Mouse (Mus musculus) adrenal gland, postnatal 10 days (tissue): ENCODE results near the gene Ccl20. TPM values are rescaled to one million over a fixed set of nuclear protein-coding genes. Genes with fewer than 3 reads are reported as not detected.
A peak's percentile ranks its signal among the peaks of the same experiment; 100 is the strongest.

Experiments
- DNase-seq: peaks from one replicate; pipeline ENCODE4 v3.0.0; 2021; ENCODE audit warnings: mixed read lengths
- total RNA-seq, 2 experiments: library from RNA; stranded (reverse); gene quantifications; 2 replicates each; pipeline ENCODE4 v1.2.3; 2021

Gene Ccl20
- total RNA-seq, 2 experiments from 2014 or later = not detected

DNA sequence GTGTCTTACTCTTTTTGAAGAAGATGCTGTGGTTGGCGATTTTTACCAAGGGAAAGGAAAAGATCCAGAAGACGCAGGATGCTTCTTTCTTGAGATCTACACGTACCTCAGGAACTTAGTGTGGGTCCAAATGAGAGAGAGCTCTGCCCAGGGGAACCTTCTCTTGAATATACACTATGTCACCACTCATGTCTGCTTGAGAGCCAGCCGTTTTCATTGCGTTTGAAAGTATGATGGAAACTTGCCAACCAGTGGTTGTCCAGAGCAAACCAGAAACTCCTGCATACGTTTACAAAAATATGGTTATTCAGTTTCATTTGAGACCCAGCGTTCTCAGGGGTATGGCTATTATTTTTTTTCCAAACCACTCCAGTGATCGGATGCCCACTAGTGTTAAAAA is 24.9 kb downstream of the Ccl20 start:
- DNase-seq = no peak

GRCm38 (mm10) chr1:83142055-83142454 is 25.5 kb downstream of the Ccl20 start:
- no peak for DNase-seq

DNA sequence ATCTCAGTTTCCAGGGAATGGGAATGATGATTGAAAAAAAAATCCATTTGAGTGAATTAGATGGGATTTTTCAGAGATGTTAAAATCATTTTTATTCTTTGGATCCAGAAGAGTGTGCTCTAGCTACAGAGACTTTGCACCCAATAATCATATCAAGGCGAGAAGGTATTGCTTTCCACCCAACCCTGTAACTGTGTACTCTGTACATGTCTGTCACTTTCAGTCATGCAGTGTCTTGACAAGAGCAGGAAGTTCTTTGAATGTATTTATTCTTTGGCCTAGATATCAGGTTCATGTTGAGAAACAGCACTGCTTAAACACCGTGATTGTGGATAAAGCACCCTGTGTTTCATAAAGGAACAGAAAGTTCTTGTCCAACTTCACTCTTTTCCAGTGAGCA is 30.0 kb downstream of the Ccl20 start:
- no peak for DNase-seq

- DNase-seq = no peak
Measured at GRCm38 (mm10) chr1:83150227-83150626, 33.7 kb downstream of the Ccl20 start.

DNA sequence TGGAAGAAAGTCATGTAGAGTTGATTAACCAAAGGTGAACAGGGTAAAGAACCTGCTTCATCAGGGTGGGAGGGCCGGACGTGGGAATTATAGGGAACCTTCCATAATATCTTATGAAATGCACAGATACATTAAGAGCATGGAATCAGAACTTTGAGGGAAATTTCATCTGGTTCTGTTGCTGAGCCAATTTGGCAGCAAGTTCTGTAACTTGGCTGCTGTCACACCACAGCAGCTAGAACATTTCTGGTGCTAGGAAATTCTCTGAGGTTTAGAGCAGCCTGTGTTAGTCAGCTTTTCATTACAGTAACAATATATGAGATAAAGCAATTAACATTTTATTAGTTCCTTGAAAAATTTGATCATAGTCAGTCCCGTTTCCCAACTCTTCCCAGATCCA is 36.4 kb downstream of the Ccl20 start:
- no peak for DNase-seq

- DNase-seq = no peak
Measured at GRCm38 (mm10) chr1:83156876-83157275, 40.3 kb downstream of the Ccl20 start.

GRCm38 (mm10) chr1:83159603-83160002 is 43.0 kb downstream of the Ccl20 start, which contains the start of gene Daw1:
Gene Daw1 (plus strand): TSS chr1:83159752.
- peak; percentile 75 for DNase-seq

- no peak for DNase-seq
Measured at GRCm38 (mm10) chr1:83161658-83162057, 45.1 kb downstream of the Ccl20 start.

GRCm38 (mm10) chr1:83164027-83164426 is 47.5 kb downstream of the Ccl20 start:
- no peak for DNase-seq

Other genes starting within 250 kb of the Ccl20 start
- not detected for gene A030005L19Rik, start 203.4 kb upstream of the Ccl20 start, total RNA-seq
- not detected for gene A030014E15Rik, start 191.8 kb upstream of the Ccl20 start, total RNA-seq
- not detected for gene Gm6217, start 185.4 kb upstream of the Ccl20 start, total RNA-seq
- not detected for gene A030003K21Rik, start 173.4 kb upstream of the Ccl20 start, total RNA-seq
- gene Gm7544, start 160.8 kb upstream of the Ccl20 start, total RNA-seq = not detected
- not detected for gene Gm47955, start 156.5 kb upstream of the Ccl20 start, total RNA-seq
- not detected for gene Gm47959, start 116.2 kb upstream of the Ccl20 start, total RNA-seq
- under 1 TPM; 0.15 to 0.36 TPM for gene Slc19a3, start 78.3 kb upstream of the Ccl20 start, total RNA-seq
- not detected for gene Krtap28-10, start 74.3 kb upstream of the Ccl20 start, total RNA-seq
- gene Gm47969, start 71.8 kb upstream of the Ccl20 start, total RNA-seq = not detected
- not detected for gene A030005K14Rik, start 57.4 kb upstream of the Ccl20 start, total RNA-seq
- gene Krtap28-13, start 55.8 kb upstream of the Ccl20 start, total RNA-seq = not detected
- not detected for gene Daw1, start 43.0 kb downstream of the Ccl20 start, total RNA-seq